Mouse (Mus musculus): ENCODE measurements around the gene Rpap1. TPM values are rescaled to one million over a fixed set of nuclear protein-coding genes. Genes with fewer than 3 reads are reported as not detected.
A peak's percentile ranks its signal among the peaks of the same experiment; 100 is the strongest.

Gene Rpap1
- total RNA-seq, 1 experiment from 2014 or later: 5.3 TPM

DNA sequence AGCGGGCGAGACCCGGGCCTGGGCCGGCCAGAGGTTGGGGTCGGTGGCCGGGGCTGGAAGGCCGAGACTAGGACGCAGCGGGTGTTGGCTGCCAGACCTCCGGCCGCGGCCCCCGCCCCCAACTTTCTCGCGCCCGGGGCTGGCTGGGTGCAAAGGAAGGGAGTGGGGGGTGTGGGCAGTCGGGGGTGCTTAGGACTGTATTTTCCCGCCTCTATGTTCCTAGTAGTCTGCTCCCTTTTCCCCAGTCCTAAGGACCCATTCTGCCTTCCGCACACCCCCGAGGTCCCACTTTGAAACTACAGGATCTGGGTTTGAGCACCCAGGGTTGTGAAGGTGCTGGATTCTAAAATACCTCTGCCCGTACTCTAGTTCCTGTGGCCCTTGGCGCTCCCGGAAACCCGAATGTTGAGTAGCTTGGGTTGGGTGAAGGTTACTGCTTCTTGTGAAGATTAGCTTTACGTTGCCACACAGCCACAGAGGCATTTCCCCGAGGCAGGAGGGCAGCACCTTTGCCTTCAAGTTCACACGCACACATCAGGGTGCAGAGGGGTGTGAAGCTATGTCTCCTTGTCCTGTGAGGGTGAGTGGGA lies 12.7 kb upstream of the Rpap1 start:
- no peak for ATAC-seq (replicated peaks; ENCODE audit: insufficient number of reproducible peaks, low FRiP score, low TSS enrichment, poor library complexity, severe bottlenecking)

DNA sequence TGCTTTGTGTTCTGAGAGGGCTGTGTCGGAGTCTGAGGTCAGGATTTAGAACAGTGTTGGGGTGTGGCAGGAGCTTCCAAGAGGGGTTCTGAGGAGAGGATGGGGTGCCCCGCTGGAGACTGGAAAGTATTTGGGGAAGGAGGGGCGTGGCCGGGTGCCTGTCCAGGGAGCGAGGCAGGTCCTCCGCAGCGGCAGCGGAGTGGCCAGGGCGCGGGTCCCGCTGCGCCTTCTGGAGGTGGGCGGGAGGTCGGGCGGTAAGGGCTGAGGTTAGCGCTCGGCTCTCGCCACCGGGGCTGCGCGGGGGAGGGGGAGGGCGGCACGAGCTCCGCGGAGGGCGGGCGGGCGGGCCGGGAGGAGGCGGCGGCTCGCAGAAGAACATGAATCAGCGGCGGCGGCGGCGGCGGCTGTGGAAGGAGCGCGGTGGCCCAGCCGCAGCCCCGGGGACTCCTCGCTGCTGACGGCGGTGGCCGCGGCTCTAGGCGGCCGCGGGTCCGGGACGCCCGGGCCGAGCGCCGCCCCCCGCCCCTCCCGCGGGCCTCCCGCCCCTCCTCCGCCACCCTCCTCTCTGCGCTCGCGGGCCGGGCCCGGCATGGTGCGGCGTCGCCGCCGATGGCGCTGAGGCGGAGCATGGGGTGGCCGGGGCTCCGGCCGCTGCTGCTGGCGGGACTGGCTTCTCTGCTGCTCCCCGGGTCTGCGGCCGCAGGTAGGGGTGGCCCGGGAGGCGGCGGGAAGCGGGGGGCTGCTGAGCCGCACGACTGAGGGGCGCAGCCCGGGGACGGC lies 12.0 kb upstream of the Rpap1 start:
- no peak for ATAC-seq (replicated peaks; ENCODE audit: insufficient number of reproducible peaks, low FRiP score, low TSS enrichment, poor library complexity, severe bottlenecking)

DNA sequence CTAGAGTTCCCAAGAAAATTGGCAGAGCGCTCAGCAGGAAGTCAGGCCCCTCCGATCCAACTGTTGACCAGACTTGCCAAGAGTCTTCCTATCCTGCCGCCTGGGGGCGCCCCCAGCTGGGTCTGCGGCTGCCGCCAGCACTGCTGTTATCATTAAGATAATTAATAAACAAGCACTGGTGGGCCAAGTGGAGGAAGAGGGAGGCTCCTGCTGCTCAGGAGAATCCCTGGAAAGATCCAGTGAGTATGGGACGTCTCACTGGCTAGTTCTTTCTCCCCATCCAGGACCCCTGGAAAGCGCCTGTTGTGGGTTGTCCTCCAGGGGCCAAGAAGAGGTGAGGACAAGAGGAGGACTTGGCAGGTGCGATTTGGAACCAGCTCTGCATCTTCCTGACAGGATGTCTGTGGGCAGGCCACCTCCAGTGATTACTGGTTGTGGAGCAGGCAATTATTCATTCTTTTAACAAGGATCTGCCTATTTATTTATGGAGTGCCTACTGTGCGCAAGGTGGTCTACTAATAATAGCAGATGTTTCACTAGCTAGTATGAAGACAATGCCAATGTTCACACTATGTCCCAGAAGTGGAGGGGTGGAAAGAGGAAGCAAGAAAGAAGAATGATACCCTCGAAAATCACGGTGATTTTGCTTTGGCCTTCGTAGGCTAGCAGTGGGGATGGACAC lies 11.1 kb upstream of the Rpap1 start:
- ATAC-seq (replicated peaks; ENCODE audit: insufficient number of reproducible peaks, low FRiP score, low TSS enrichment, poor library complexity, severe bottlenecking): no peak

DNA sequence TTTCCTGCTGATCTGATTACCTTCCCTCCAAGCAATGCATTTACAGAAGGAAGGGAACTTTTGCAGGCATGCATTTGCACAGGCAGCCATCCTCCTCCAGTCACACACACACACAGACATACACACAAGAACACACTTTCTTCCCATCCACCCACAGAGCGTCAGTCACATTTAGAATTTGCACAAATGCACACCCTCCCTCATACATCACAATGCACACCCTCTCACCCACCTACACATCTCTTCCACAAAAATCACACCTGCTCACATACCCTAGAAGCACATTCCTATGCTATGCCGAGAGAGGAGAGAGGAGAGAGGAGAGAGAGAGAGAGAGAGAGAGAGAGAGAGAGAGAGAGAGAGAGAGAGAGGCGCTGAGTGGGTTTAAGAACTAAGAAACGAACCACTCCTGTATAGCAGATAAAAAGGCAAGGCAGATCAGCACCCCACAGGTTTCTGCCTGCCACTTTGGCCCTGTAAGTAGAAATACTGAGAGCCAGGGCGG lies 10.0 kb upstream of the Rpap1 start, which contains the start of gene Tyro3:
Gene Tyro3 (plus strand): TSS at position 455 of the 505 bp plus-strand sequence.
- no peak for ATAC-seq (replicated peaks; ENCODE audit: insufficient number of reproducible peaks, low FRiP score, low TSS enrichment, poor library complexity, severe bottlenecking)

DNA sequence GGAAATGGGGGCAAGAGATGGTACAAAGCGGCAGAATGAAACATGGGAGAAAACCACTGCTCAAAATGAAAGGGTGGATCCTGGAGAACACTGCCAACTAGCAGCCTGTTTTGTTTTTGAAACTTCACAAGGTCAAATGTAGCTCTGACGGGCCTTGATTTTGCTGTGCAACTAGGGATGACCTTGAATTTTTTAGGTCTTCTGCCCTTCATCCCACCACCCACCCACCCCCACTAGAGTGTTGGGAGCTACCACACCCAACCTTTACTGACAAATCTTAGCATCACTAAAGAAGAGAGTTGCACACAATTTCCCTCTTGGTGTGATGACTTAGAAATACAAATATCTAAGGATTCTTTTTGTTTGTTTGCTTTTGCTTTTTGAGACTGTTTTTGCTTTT lies 2.7 kb upstream of the Rpap1 start:
- ATAC-seq (replicated peaks; ENCODE audit: insufficient number of reproducible peaks, low FRiP score, low TSS enrichment, poor library complexity, severe bottlenecking): no peak

DNA sequence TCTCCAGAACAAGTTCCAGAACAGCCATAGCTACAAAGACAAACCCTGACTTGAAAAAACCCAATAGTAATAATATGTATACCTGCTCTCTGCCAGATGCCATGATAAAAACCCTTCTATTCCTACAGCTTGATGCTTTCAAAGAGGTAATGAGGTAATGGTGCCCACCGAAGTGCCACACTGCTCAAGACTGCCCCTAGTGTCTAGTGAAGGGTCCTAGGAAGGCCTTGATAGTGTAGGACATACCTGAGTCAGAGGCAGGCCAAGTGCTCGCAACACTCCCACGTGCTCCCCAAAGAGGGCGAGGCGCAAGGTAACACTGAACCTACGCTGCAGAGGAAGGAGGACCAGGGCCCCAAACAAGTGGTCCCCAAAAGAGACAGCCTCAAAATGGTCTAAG lies 20.1 kb downstream of the Rpap1 start:
- no peak for ATAC-seq (replicated peaks; ENCODE audit: insufficient number of reproducible peaks, low FRiP score, low TSS enrichment, poor library complexity, severe bottlenecking)

DNA sequence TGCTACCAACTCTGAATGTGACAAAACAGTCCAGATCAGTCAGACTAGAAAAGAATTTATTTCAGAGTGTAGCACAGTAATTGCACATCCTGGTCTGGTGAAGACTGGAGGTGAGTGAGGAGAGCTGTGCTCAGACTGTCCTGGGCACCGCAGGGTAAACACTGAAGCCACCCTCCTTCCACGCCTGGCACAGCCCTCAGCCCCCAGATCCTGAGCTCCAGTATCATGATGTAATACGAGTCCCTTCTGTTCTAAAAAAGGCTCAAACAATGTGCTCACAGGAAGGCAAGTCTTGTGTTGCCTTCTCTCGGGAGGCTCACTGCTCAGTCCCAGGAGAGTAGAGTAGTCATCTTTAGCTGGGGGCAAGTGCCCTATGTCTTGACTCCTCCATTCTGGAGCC lies 23.4 kb downstream of the Rpap1 start:
- ATAC-seq (replicated peaks; ENCODE audit: insufficient number of reproducible peaks, low FRiP score, low TSS enrichment, poor library complexity, severe bottlenecking): no peak

DNA sequence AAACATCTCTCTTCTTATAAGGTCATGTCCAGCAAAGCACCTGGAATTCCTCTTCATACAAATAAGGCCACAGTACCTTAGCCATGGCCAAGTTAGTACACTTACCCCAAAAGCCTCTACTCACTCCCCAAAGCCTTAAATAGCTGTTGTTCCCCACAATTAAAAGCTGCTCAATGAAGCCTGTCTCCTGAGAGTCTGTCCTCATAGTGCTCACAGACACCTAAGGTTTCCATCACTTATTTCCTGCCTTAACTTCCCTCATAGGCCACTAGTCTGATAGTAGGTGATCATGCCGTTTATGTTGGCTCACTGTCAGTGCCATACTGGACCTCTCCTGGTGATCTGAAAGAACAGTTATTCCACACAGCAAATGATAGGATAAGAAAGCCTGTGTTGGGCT lies 25.1 kb downstream of the Rpap1 start:
- ATAC-seq (replicated peaks; ENCODE audit: insufficient number of reproducible peaks, low FRiP score, low TSS enrichment, poor library complexity, severe bottlenecking): no peak

DNA sequence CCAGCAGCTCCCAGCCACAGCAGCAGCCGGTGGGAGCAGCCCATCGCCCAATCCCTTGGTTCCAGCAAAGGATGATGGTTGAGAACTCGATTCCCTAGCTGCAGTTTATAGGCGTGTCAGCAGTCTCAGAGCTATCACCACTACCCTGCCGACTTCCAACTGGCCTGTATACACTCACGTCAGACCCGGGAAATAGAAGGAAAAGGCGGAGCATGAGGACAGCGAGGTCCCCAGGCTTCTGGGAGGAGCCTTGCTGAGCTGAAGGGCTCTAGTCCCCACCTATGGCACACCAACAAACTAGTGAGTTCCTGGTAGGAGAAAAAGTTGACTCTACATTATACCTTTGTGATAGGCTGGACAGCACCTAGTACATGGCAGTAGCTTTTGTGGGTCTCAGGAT lies 27.1 kb downstream of the Rpap1 start, which contains the start of gene Ltk:
Gene Ltk (minus strand): TSS at position 181 of the 400 bp plus-strand sequence.
- no peak for ATAC-seq (replicated peaks; ENCODE audit: insufficient number of reproducible peaks, low FRiP score, low TSS enrichment, poor library complexity, severe bottlenecking)

DNA sequence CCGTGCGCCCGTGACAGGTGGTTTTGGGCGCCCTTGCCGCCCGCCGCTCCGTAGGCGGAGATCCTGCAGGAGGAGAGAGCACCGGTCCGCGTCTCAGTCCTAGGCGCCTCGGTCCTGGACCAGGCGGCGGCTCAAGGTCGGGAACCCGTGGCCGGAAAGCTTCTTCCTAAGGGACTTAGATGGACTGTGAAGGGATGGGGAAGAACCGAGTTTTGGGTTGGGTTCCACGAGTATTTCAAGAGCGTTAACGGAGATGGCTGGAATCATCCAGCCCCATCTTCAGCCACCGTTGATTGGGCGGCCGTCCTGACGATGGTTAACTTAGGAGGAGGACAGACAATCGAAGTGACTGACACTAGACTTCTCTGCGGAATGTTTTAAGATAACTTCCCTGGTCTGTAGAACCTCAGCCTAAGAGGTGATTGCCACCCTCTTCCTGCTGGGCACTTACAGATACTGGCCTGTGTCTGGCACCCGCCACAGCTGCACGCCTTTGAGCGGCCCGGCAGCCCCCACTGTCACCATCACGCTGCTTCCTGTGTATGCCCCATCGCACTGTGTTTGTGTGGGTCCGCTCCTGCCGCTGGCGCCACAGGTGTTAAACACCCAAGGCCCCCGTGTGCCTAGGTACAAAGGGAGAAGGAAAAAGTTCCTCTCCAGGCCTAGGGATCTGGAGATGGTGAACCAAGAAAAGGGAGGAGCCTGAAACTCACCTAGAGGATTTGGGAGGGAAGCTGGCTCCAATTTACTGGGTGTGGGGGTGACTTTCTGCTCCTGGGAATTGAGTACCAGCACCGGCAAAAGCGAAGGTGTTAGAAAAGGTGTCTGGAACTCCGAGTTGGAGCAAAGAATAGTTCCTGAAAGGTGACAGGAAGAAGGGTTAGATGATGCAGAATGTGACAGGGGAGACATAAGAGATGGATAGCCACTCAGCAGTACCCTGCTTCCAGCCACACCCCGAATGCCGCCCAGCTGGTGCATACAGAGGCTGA lies 28.2 kb downstream of the Rpap1 start:
- ATAC-seq (replicated peaks; ENCODE audit: insufficient number of reproducible peaks, low FRiP score, low TSS enrichment, poor library complexity, severe bottlenecking): no peak; the same call in 1 of the 2 replicates

DNA sequence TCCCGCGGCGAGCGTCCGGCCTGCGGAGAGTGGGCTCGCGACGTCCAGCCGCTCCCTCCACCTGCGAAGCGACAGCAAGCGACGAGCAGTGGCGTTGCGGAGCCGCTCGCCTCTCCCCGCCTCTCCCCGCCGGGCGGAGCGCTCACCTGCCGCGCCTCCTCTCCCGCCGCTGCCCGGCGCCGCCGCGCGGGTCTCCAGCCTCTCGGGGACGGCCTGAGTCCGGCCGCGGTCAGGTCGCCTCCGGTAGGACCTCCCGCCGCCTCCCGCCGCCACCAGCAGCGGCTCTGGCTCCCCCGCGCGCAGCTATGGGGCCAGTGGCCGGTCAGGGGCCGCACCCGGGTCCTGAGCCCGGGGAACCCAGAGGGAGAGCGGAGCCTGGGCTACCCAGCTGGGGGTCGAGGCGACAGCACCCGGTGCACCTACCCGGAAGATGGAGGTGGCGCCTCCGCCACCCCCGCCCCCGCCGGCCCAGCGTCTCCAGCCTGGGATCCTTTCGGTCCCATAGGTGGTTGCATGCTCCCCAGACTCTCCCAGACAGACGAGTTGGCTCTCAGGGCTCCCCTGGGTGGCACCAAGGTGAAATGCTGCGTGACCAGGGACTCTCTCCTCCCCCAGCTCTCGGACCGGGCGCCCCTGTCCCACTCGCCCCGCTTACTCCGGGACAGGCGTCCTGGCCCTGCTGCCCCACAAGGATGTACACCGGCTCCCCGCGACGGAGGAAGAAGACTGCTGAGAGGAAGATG lies 29.1 kb downstream of the Rpap1 start:
- ATAC-seq (replicated peaks; ENCODE audit: insufficient number of reproducible peaks, low FRiP score, low TSS enrichment, poor library complexity, severe bottlenecking): 0 out of 2 replicates have a peak, but pooled peaks have one; percentile 28

DNA sequence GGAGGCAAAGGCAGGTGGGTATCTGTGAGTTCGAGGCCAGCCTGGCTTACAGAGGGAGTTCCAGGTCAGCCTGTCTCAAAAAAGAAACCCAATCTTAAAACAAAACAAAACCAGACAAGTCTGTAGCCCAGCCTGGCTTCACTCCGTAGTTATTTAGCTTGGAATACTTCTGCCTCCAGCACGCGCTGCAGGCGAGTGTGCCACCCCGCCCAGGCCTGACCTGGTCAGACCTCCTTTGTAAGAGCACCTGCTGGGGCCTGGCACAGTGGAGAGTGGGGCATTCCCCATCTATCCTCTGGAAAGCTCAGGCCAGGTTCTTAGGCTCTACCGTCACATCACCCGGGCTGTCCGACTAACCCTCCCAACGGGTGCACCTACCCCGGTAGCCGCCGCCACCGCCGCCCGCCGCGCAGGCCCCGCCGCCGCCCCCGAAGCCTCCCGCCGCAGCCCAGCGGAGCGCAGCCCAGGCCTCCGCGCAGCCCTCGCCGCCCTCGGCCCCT lies 29.7 kb downstream of the Rpap1 start:
- no peak for ATAC-seq (replicated peaks; ENCODE audit: insufficient number of reproducible peaks, low FRiP score, low TSS enrichment, poor library complexity, severe bottlenecking)

DNA sequence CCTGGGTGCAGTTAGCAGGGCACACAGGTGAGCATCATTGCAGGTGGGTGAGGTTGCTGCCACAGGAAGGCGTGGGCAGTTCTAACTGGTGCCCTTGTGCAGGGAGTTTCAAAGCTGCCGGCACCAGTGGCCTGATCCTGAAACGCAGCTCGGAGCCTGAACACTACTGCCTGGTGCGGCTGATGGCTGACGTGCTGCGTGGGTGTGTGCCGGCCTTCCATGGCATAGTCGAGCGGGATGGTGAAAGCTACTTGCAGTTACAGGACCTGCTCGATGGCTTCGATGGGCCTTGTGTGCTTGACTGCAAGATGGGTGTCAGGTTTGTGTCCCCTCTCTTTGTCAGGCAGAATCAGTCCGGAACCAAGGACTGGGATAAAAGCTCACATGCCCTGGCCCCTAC lies 38.1 kb downstream of the Rpap1 start:
- no peak for ATAC-seq (replicated peaks; ENCODE audit: insufficient number of reproducible peaks, low FRiP score, low TSS enrichment, poor library complexity, severe bottlenecking)

DNA sequence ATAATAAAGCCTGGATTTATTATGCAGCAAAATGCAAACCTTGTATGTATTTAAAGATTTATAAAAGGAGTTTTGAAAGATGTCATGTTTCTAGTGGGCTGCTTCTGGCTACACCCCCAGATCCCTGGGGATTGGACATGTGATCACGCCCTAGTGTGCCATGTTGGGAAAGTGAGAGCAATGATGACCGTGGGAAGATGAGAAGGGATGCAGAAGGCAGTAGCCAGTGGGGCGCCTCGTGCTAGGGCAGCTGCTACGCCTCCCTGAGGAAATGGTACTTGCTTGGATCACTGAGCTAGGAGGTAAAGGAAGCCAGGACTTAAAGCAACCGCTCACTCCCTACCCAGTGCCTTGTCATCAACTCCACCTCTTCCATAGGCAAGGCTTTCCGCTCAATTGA lies 39.8 kb downstream of the Rpap1 start:
- ATAC-seq (replicated peaks; ENCODE audit: insufficient number of reproducible peaks, low FRiP score, low TSS enrichment, poor library complexity, severe bottlenecking): no peak

DNA sequence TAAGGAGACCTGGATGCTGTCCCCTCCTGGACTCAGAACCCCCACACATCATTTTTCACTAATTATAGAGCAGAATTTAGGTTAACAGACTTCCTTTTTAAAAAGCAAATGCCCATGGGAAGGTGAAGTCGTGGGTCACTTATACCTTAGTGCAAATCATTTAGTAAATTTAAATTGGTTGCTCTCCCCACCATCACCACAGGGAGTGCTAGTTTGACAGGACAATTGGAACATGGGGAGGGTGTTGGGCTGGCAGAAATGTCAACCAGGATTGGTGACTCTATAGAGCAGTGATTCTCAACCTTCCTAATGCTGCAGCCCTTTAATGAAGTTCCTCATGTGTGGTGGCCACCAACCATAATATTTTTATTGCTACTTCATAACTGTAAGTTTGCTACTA lies 42.1 kb downstream of the Rpap1 start:
- no peak for ATAC-seq (replicated peaks; ENCODE audit: insufficient number of reproducible peaks, low FRiP score, low TSS enrichment, poor library complexity, severe bottlenecking)

DNA sequence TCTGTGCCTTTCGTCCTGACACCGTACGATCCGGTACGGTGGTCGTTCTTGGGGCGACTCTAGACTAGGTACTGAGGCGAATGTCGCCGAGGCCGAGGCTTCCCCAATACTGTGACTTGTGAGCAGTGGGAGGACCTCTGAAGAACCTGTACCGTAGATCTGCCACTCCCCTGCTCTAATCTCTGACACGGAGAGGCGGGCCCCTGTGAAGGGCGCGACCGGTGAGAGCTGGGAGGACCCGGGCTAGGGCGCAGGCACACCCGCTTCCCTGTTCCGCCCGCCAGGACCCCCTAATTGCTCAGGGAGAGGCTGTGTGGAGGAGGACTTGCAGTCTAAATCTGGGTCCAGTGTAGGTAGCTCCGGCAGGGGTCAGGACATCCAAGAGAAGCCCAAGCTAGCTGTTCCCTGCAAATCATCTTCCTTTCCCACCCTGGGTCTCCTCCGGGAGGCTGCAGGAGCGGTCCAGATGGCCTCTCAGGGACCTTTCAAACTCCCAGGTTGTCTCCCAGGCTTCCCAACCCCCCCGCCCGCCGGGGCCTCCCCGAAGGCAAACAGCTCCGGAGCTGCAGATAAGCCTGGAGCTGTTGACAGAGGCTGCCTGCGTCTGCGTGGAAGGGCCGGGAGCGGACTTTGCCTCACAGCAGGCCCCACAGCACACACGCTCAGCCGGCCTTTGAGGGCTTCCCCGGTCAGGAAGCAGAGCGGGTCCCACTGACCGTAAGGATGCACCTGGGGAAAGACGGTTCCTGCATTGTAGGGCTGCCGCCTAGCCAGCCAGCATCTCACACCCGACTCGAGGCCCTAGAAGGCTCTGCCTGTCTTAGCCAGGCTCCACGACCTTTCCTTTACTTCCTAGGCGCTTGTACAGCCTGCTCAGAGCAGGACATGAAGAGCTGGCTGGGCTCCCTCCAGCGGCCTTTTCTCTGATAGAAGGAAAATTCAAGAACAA lies 42.9 kb downstream of the Rpap1 start:
- ATAC-seq (replicated peaks; ENCODE audit: insufficient number of reproducible peaks, low FRiP score, low TSS enrichment, poor library complexity, severe bottlenecking): no peak

DNA sequence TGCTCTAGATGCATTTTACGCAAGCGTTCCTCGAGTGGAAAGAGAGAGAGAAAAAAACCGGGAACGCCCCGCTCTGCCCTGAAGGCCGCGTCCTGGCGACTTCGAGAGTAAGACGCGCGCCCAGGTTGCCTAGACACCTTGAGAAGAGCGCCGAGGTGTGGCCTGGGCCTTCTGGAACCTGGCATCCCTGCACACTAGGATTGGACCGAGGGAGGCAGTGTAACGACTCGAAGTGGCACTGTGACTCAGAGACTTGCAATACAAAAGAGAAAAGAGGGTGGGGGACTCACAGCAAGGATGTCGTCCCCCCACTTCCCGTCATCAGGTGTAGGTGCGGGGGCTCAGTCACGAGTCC lies 43.6 kb downstream of the Rpap1 start:
- ATAC-seq (replicated peaks; ENCODE audit: insufficient number of reproducible peaks, low FRiP score, low TSS enrichment, poor library complexity, severe bottlenecking): no peak
